Comparison of ENCODE assay signal across 8 mouse cellular contexts in the genomic region with DNA sequence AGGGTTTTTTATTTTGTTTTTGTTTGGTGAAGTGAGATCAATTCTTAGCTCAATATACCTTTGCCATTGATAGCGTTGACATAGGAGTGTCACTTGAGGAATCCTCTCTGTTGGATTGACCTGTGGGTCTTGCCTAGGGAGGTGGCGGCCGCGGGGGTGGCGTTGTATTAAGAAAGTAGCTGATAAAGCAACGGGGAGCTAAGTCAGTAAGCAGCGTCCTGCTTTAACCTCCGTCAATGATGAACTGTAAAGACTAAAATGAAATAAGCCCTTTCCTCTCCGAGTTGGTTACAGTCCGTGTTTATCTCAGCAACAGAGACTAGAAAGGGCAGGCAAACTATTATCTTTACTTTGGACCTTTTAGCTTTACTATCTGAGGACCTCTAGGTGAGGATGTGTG. TPM values are rescaled to one million over a fixed set of nuclear protein-coding genes. Genes with fewer than 3 reads are reported as not detected.
DNase-seq lines count a peak whose midpoint lies in the region; ATAC-seq and TF ChIP-seq lines count a peak whose summit lies in the region.

No protein-coding gene starts in this region.

- TF ChIP-seq EP300 in stomach, postnatal 0 days (optimal IDR thresholded peaks at IDR 0.05) = no peak

- H3K9ac ChIP-seq in embryonic facial prominence, embryonic 13.5 days = peak overlapping the region; percentile 89
- peak overlapping the region; percentile 71 for H3K9ac ChIP-seq in hindbrain, embryonic 14.5 days
- H3K9ac ChIP-seq in liver, embryonic 13.5 days = peak overlapping the region; percentile 89; the same call in 1 of the 2 replicates
- peak overlapping the region; percentile 56; the same call in 1 of the 2 replicates for H3K9ac ChIP-seq in stomach, postnatal 0 days (ENCODE audit: low read length)

- TF ChIP-seq CTCF in gastrocnemius, adult 2 months (IDR thresholded peaks at IDR 0.05) = no peak
- no peak for TF ChIP-seq CTCF in E14TG2a.4 (conservative IDR thresholded peaks at IDR 0.05; ENCODE audit: low read length)
- TF ChIP-seq CTCF in stomach, postnatal 0 days (IDR thresholded peaks at IDR 0.05; ENCODE audit: low read depth) = no peak

- H3K36me3 ChIP-seq in E14TG2a.4 (ENCODE audit: insufficient read depth, low read length) = no peaks in the 10 kb centered on the region
- H3K36me3 ChIP-seq in embryonic facial prominence, embryonic 13.5 days = peaks cover 6% of the 10 kb centered on the region; the same call in 1 of the 2 replicates
- H3K36me3 ChIP-seq in hindbrain, embryonic 14.5 days (replicated peaks; ENCODE audit: control insufficient read depth, insufficient read depth) = 0 out of 2 replicates have a peak, but pooled peaks cover under 1% of the 10 kb centered on the region
- H3K36me3 ChIP-seq in liver, embryonic 13.5 days = no peaks in the 10 kb centered on the region
- no peaks in the 10 kb centered on the region; the same call in 1 of the 2 replicates for H3K36me3 ChIP-seq in stomach, postnatal 0 days (ENCODE audit: control insufficient read depth, insufficient read depth, low read length)

- intact Hi-C loops in gastrocnemius, adult 2 months (cut with DNase I) = no loop called here

- DNase-seq in gastrocnemius, adult 2 months = peak; percentile 50
- DNase-seq in gastrocnemius, postnatal 25 days = no peak
- no peak for DNase-seq in hindbrain, embryonic 14.5 days (ENCODE audit: low spot score)
- DNase-seq in liver, embryonic 13.5 days = no peak
- no peak for DNase-seq in stomach, postnatal 0 days (ENCODE audit: low spot score)
- no peak for DNase-seq in c-Kit-positive CD71-positive TER-119-positive erythroid progenitor cells, embryonic 14.5 days (ENCODE audit: low spot score)

- ATAC-seq in embryonic facial prominence, embryonic 13.5 days (ENCODE audit: insufficient number of reproducible peaks, insufficient read depth, low FRiP score, low TSS enrichment, low read depth) = no peak
- no peak for ATAC-seq in hindbrain, embryonic 14.5 days (ENCODE audit: low FRiP score)
- peak; percentile 27 for ATAC-seq in liver, embryonic 13.5 days (ENCODE audit: low read depth)
- ATAC-seq in stomach, postnatal 0 days (ENCODE audit: low FRiP score, low TSS enrichment) = peak; percentile 4; the same call in 1 of the 2 replicates

- WGBS in embryonic facial prominence, embryonic 13.5 days = 11% methylated on average over 10 of the region's 10 CpGs
- 14% methylated on average over 10 of the region's 10 CpGs for WGBS in hindbrain, embryonic 14.5 days
- WGBS in liver, embryonic 13.5 days (ENCODE audit: insufficient replicate concordance) = 3% methylated on average over 10 of the region's 10 CpGs
- 9% methylated on average over 10 of the region's 10 CpGs for WGBS in stomach, postnatal 0 days

- H3K4me3 ChIP-seq in gastrocnemius, adult 2 months = peak overlapping the region; percentile 85
- H3K4me3 ChIP-seq in E14TG2a.4 (replicated peaks; ENCODE audit: low read length) = peak overlapping the region; percentile 92
- peak overlapping the region; percentile 87 for H3K4me3 ChIP-seq in embryonic facial prominence, embryonic 13.5 days
- H3K4me3 ChIP-seq in hindbrain, embryonic 14.5 days (replicated peaks; ENCODE audit: low read length) = peak overlapping the region; percentile 61
- H3K4me3 ChIP-seq in liver, embryonic 13.5 days (replicated peaks) = peak overlapping the region; percentile 91
- H3K4me3 ChIP-seq in stomach, postnatal 0 days (ENCODE audit: low read depth, low read length) = peak overlapping the region; percentile 90

- peak overlapping the region; percentile 59 for H3K4me2 ChIP-seq in embryonic facial prominence, embryonic 13.5 days
- peak overlapping the region; percentile 67 for H3K4me2 ChIP-seq in hindbrain, embryonic 14.5 days (replicated peaks)
- H3K4me2 ChIP-seq in liver, embryonic 13.5 days = peak overlapping the region; percentile 79
- H3K4me2 ChIP-seq in stomach, postnatal 0 days (replicated peaks; ENCODE audit: low read depth) = peak overlapping the region; percentile 75

- H3K27ac ChIP-seq in gastrocnemius, adult 2 months = peak overlapping the region; percentile 95
- H3K27ac ChIP-seq in embryonic facial prominence, embryonic 13.5 days = no peak overlapping the region
- no peak overlapping the region; the same call in 1 of the 2 replicates for H3K27ac ChIP-seq in hindbrain, embryonic 14.5 days
- 0 out of 2 replicates have a peak overlapping the region, but pooled peaks have one; percentile 31 for H3K27ac ChIP-seq in liver, embryonic 13.5 days
- no peak overlapping the region for H3K27ac ChIP-seq in stomach, postnatal 0 days (replicated peaks)

- H3K9me3 ChIP-seq in E14TG2a.4 (ENCODE audit: low read length) = no peaks in the 10 kb centered on the region
- no peaks in the 10 kb centered on the region for H3K9me3 ChIP-seq in embryonic facial prominence, embryonic 13.5 days
- H3K9me3 ChIP-seq in hindbrain, embryonic 14.5 days (ENCODE audit: control insufficient read depth, low read length) = no peaks in the 10 kb centered on the region
- no peaks in the 10 kb centered on the region for H3K9me3 ChIP-seq in liver, embryonic 13.5 days (replicated peaks)
- no peaks in the 10 kb centered on the region for H3K9me3 ChIP-seq in stomach, postnatal 0 days (ENCODE audit: control insufficient read depth, low read length)

- peaks cover 51% of the 10 kb centered on the region for H3K4me1 ChIP-seq in E14TG2a.4 (replicated peaks; ENCODE audit: low read depth, low read length)
- peaks cover 12% of the 10 kb centered on the region for H3K4me1 ChIP-seq in embryonic facial prominence, embryonic 13.5 days
- H3K4me1 ChIP-seq in hindbrain, embryonic 14.5 days (replicated peaks; ENCODE audit: control insufficient read depth, insufficient read depth, low read length) = peaks cover 20% of the 10 kb centered on the region
- peaks cover 27% of the 10 kb centered on the region for H3K4me1 ChIP-seq in liver, embryonic 13.5 days (replicated peaks)
- 0 out of 2 replicates have a peak, but pooled peaks cover 3% of the 10 kb centered on the region for H3K4me1 ChIP-seq in stomach, postnatal 0 days (replicated peaks; ENCODE audit: control insufficient read depth, insufficient read depth)

- H3K27me3 ChIP-seq in E14TG2a.4 (ENCODE audit: insufficient read depth, low read length) = no peaks in the 10 kb centered on the region
- H3K27me3 ChIP-seq in embryonic facial prominence, embryonic 13.5 days = no peaks in the 10 kb centered on the region
- H3K27me3 ChIP-seq in hindbrain, embryonic 14.5 days (ENCODE audit: control insufficient read depth, insufficient read depth, low read length) = no peaks in the 10 kb centered on the region
- H3K27me3 ChIP-seq in liver, embryonic 13.5 days = no peaks in the 10 kb centered on the region
- no peaks in the 10 kb centered on the region for H3K27me3 ChIP-seq in stomach, postnatal 0 days (ENCODE audit: control insufficient read depth, insufficient read depth, low read length)

RNA-seq across cellular contexts. Expression of a gene that starts 0.5 kb away (rescaled TPM):
- 10 to 100 TPM; 39.4 to 40.1 TPM for total RNA-seq in gastrocnemius, adult 2 months (2021)
- total RNA-seq in gastrocnemius, postnatal 25 days (2021) = 10 to 100 TPM; 27.0 to 31.6 TPM
- 16.5 and 19.4 TPM in 2 replicates for polyA plus RNA-seq in embryonic facial prominence, embryonic 13.5 days (2015; fragmentation: Nextera tagmentation; extraction: Ambion mirVana)
- 24.7 and 28.4 TPM in 2 replicates for polyA plus RNA-seq in hindbrain, embryonic 14.5 days (2014; fragmentation: Nextera tagmentation; extraction: Ambion mirVana)
- polyA plus RNA-seq in liver, embryonic 13.5 days (2015; fragmentation: Nextera tagmentation; extraction: Ambion mirVana) = 5.0 and 7.4 TPM in 2 replicates
- polyA plus RNA-seq in stomach, postnatal 0 days (2015; fragmentation: Nextera tagmentation; extraction: Ambion mirVana) = 6.5 and 7.3 TPM in 2 replicates

Comparison
In these comparisons a context has a peak if more than half of its experiments do, and no peak if none do; other contexts are left out.
1. H3K27ac ChIP-seq: peak in gastrocnemius, adult 2 months (single experiment) and liver, embryonic 13.5 days (single experiment); none in embryonic facial prominence, embryonic 13.5 days (single experiment), hindbrain, embryonic 14.5 days (single experiment) and stomach, postnatal 0 days (single experiment).
2. ATAC-seq: peak in liver, embryonic 13.5 days (single experiment) and stomach, postnatal 0 days (single experiment); none in embryonic facial prominence, embryonic 13.5 days (single experiment) and hindbrain, embryonic 14.5 days (single experiment).
3. Peak in every context shown above with its lines, with median percentiles within 50 percentile points of each other: H3K4me3 ChIP-seq, H3K4me2 ChIP-seq and H3K9ac ChIP-seq.